Mouse (Mus musculus): ENCODE measurements around the gene Ddx43. TPM values are rescaled to one million over a fixed set of nuclear protein-coding genes. Genes with fewer than 3 reads are reported as not detected.
A peak's percentile ranks its signal among the peaks of the same experiment; 100 is the strongest.

Gene Ddx43
- total RNA-seq, 2 experiments from 2014 or later = not detected

DNA sequence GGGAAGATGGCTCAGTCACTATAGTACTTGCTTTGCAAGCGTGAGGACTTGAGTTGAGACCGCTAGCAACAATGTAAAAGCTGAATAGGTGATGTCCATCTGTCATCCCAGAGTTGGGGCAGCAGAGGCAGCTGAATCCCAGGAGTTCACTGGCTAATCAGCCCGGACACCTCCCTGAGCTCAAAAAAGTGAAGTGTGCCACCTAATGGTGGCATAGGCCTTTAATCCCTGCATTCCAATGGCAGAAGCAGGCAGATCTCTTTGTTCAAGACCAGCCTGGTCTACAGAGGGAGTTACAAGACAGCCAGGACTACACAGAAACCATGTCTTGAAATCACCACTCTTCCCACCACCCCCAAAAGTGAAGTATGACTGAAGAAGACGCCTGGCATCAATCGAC lies 36.9 kb downstream of the Ddx43 start:
- no peak for ATAC-seq (replicated peaks; ENCODE audit: poor library complexity, severe bottlenecking)

- ATAC-seq (replicated peaks; ENCODE audit: poor library complexity, severe bottlenecking) = no peak
These were observed 43.8 kb downstream of the Ddx43 start for GRCm38 (mm10) chr9:78439426-78439825.

GRCm38 (mm10) chr9:78442237-78442578 lies 46.6 kb downstream of the Ddx43 start:
- no peak; the same call in 1 of the 2 replicates for ATAC-seq (replicated peaks; ENCODE audit: poor library complexity, severe bottlenecking)

- peak; percentile 86 for ATAC-seq (replicated peaks; ENCODE audit: poor library complexity, severe bottlenecking)
These were observed 47.2 kb downstream of the Ddx43 start, which contains the start of gene Cgas for GRCm38 (mm10) chr9:78442579-78443392. Gene Cgas, minus strand, starts transcription at chr9:78443237.

DNA sequence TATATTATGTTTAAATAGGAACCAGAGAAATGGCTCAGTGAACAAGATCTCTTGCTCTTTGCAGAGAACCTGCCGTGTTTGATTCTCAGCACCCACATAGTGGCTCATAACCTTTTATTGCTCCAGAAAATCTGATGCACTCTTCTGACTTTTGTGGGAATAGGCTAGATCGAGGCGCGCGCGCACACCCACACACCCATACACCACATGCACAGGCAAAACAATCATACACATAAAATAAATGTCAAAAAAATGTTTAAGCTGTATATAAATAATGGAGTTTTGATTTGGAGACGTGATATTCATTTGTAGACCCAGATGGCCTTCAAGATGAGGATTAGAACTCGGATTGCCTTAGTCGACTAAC lies 52.0 kb downstream of the Ddx43 start:
- no peak for ATAC-seq (replicated peaks; ENCODE audit: poor library complexity, severe bottlenecking)

- ATAC-seq (replicated peaks; ENCODE audit: poor library complexity, severe bottlenecking) = peak; percentile 65
These were observed 52.6 kb downstream of the Ddx43 start, which contains the start of the genes Mto1 and Gm17324 for GRCm38 (mm10) chr9:78447973-78448873. Gene Mto1, plus strand, starts transcription at chr9:78448208. Gene Gm17324, minus strand, starts transcription at chr9:78448786.

DNA sequence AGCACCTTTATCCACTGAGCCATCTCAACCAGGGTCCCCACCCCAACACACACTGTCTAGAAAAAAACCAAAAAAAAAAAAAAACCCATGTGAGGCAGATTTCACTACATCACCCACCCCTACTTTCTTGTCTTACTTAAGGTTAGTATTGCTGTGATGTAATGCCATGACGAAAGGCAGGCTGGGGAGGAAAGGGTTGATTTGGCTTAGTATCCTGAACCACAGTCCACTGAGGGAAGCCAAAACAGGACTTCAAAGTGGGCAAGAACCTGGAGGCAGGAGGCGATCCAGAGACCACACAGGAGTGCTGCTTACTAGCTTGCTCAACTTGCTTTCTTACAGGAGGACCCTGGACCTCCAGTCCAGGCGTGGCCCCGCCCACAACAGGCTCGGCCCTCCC lies 54.8 kb downstream of the Ddx43 start:
- peak; percentile 52 for ATAC-seq (replicated peaks; ENCODE audit: poor library complexity, severe bottlenecking)

DNA sequence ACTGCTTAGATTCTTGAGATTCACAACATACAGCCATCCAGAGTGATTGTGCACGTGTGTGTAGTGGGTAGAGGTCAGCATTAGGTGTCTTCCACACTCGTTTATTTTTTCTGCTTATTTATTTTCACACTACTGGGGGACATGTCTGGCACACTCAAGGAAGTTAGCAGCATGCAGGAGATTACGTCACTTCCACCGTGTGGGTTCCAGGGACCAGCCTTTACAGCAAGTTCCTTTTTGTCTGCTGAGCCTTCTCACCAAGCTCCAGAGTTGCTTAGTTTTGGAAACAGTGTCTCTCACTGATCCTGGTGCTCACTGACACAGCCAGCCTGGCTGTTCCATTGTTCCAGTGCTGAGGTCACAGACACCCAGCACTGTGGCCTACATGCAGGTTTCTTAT lies 55.8 kb downstream of the Ddx43 start:
- ATAC-seq (replicated peaks; ENCODE audit: poor library complexity, severe bottlenecking) = peak; percentile 69

DNA sequence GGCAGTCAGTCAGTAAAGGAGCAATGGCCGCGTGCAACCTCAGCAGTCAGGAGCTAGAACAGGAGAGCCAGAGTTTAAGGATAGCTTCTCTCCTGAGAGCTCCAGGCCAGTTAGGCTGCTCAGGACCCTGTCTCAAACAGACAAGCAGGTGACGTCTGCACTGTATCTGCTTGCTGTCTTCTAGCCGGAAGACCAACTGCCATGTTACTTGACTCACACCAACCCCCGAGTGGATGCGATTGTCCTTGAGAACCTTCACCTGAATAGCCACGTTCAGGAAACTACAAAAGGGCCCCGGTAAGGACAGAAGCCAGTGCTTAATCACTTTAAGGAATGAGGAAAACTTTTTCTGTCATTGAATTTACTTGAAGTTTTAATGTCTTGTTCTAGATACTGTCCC lies 61.4 kb downstream of the Ddx43 start:
- ATAC-seq (replicated peaks; ENCODE audit: poor library complexity, severe bottlenecking) = no peak

- ATAC-seq (replicated peaks; ENCODE audit: poor library complexity, severe bottlenecking) = peak; percentile 96
These were observed 67.8 kb downstream of the Ddx43 start for GRCm38 (mm10) chr9:78463337-78463736.

DNA sequence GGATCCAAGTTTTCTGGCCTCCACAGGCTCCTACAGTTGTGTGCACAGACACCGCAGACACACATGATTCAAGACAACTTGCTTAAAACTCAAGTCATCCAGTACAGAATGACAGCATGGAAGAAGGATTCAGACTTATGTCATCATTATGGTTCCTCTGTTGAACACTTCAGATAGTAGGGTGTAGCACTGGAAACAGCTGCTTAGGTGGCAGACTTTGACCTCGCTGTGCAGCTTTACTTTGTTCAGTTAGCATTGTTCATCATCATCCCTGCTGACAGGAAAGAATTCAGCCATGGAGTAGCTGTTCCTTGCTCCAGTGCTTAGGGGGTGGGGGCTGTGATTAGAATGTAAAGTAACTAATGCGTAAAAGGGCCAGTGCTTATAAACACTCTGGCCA lies 70.1 kb downstream of the Ddx43 start:
- ATAC-seq (replicated peaks; ENCODE audit: poor library complexity, severe bottlenecking) = no peak

Other genes starting within 250 kb of the Ddx43 start
- 1.9 and 3.4 TPM in 2 replicates for gene Gsta4, start 213.0 kb upstream of the Ddx43 start, total RNA-seq (2014; fragmentation: Nextera tagmentation)
- gene Gsta4, start 213.0 kb upstream of the Ddx43 start, total RNA-seq (2017) = 2.0 and 2.8 TPM in 2 replicates
- gene Gsta1, start 165.1 kb upstream of the Ddx43 start, total RNA-seq (2014; fragmentation: Nextera tagmentation) = not detected in 2 replicates
- gene Gsta1, start 165.1 kb upstream of the Ddx43 start, total RNA-seq (2017) = not detected in 2 replicates
- not detected in 2 replicates for gene Gm3776, start 138.6 kb upstream of the Ddx43 start, total RNA-seq (2014; fragmentation: Nextera tagmentation)
- gene Gm3776, start 138.6 kb upstream of the Ddx43 start, total RNA-seq (2017) = not detected in 2 replicates
- not detected in 2 replicates for gene Gm10639, start 105.9 kb upstream of the Ddx43 start, total RNA-seq (2014; fragmentation: Nextera tagmentation)
- not detected in 2 replicates for gene Gm10639, start 105.9 kb upstream of the Ddx43 start, total RNA-seq (2017)
- gene Omt2a, start 81.0 kb upstream of the Ddx43 start, total RNA-seq (2014; fragmentation: Nextera tagmentation) = not detected in 2 replicates
- not detected in 2 replicates for gene Omt2a, start 81.0 kb upstream of the Ddx43 start, total RNA-seq (2017)
- not detected in 2 replicates for gene Omt2b, start 68.2 kb upstream of the Ddx43 start, total RNA-seq (2014; fragmentation: Nextera tagmentation)
- gene Omt2b, start 68.2 kb upstream of the Ddx43 start, total RNA-seq (2017) = not detected in 2 replicates
- gene Gsta2, start 40.0 kb upstream of the Ddx43 start, total RNA-seq (2014; fragmentation: Nextera tagmentation) = not detected in 2 replicates
- gene Gsta2, start 40.0 kb upstream of the Ddx43 start, total RNA-seq (2017) = not detected in 2 replicates
- gene Dppa5a, start 27.6 kb upstream of the Ddx43 start, total RNA-seq (2014; fragmentation: Nextera tagmentation) = not detected in 2 replicates
- gene Dppa5a, start 27.6 kb upstream of the Ddx43 start, total RNA-seq (2017) = not detected in 2 replicates
- not detected in 2 replicates for gene Ooep, start 17.1 kb upstream of the Ddx43 start, total RNA-seq (2014; fragmentation: Nextera tagmentation)
- gene Ooep, start 17.1 kb upstream of the Ddx43 start, total RNA-seq (2017) = not detected in 2 replicates
- 23.1 and 24.9 TPM in 2 replicates for gene Cgas, start 47.5 kb downstream of the Ddx43 start, total RNA-seq (2014; fragmentation: Nextera tagmentation)
- 20.1 and 23.2 TPM in 2 replicates for gene Cgas, start 47.5 kb downstream of the Ddx43 start, total RNA-seq (2017)
- gene Mto1, start 52.4 kb downstream of the Ddx43 start, total RNA-seq (2014; fragmentation: Nextera tagmentation) = 27.8 and 43.2 TPM in 2 replicates
- 30.2 and 31.5 TPM in 2 replicates for gene Mto1, start 52.4 kb downstream of the Ddx43 start, total RNA-seq (2017)
- gene Gm17324, start 53.0 kb downstream of the Ddx43 start, total RNA-seq (2014; fragmentation: Nextera tagmentation) = not detected in 2 replicates
- 0.46 TPM in 1 of 2 replicates, not detected in the other for gene Gm17324, start 53.0 kb downstream of the Ddx43 start, total RNA-seq (2017)
- 11,615 and 12,636 TPM in 2 replicates for gene Eef1a1, start 93.4 kb downstream of the Ddx43 start, total RNA-seq (2014; fragmentation: Nextera tagmentation)
- 9,337 and 10,965 TPM in 2 replicates for gene Eef1a1, start 93.4 kb downstream of the Ddx43 start, total RNA-seq (2017)
- gene Slc17a5, start 192.3 kb downstream of the Ddx43 start, total RNA-seq (2014; fragmentation: Nextera tagmentation) = 5.5 and 11.3 TPM in 2 replicates
- gene Slc17a5, start 192.3 kb downstream of the Ddx43 start, total RNA-seq (2017) = 8.9 and 11.5 TPM in 2 replicates
- not detected in 2 replicates for gene Cd109, start 219.8 kb downstream of the Ddx43 start, total RNA-seq (2014; fragmentation: Nextera tagmentation)
- gene Cd109, start 219.8 kb downstream of the Ddx43 start, total RNA-seq (2017) = not detected in 2 replicates